Mouse (Mus musculus): Measurements from ENCODE around the gene AC109138.7.
A peak's percentile ranks its signal among the peaks of the same experiment; 100 is the strongest.

AC109138.7 gene

DNA sequence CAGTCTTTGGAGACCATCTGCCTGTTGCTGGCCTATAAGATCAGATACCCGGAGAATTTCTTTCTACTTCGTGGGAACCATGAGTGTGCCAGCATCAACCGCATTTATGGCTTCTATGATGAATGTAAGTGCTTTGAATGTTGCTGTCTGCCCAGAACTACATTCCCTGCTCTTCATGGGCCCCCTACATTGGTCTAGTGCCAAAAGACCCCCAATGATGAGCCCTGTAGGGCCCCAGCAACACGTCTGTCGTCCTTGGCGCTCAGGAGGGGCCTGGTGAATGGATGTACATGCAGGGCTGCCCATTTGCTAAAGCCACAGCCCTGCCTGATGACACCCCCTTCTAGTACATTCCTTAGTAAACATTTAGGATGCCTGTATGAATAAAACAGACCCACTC is 21.0 kb upstream of the AC109138.7 start:
- no peak for DNase-seq (ENCODE audit: low read depth)

GRCm38 (mm10) chr19:4194021-4194724 is 20.0 kb upstream of the AC109138.7 start:
- peak; percentile 89 for DNase-seq (ENCODE audit: low read depth)

DNA sequence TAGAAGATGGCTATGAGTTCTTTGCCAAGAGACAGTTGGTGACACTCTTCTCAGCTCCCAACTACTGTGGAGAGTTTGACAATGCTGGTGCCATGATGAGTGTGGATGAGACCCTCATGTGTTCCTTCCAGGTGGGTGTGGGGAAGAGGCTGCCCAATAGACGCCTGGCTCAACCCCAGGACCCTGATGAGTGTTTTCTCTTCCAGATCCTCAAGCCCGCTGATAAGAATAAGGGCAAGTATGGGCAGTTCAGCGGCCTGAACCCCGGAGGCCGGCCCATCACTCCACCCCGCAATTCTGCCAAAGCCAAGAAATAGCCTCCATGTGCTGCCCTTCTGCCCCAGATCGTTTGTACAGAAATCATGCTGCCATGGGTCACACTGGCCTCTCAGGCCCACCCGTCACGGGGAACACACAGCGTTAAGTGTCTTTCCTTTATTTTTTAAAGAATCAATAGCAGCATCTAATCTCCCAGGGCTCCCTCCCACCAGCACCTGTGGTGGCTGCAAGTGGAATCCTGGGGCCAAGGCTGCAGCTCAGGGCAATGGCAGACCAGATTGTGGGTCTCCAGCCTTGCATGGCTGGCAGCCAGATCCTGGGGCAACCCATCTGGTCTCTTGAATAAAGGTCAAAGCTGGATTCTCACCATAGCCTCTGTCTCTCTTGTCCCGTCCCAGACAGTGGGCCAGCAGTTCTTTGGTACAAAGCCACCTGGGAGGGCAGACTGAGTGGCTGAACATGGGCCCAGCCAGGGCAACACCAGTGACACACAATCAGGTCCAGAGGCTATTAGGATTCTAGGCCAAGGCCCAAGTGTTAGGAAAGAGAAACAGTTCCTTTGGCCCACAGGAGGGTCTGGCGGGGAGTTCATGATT is 19.1 kb upstream of the AC109138.7 start:
- no peak for DNase-seq (ENCODE audit: low read depth)

GRCm38 (mm10) chr19:4196048-4196447 is 18.1 kb upstream of the AC109138.7 start:
- DNase-seq (ENCODE audit: low read depth): no peak

DNA sequence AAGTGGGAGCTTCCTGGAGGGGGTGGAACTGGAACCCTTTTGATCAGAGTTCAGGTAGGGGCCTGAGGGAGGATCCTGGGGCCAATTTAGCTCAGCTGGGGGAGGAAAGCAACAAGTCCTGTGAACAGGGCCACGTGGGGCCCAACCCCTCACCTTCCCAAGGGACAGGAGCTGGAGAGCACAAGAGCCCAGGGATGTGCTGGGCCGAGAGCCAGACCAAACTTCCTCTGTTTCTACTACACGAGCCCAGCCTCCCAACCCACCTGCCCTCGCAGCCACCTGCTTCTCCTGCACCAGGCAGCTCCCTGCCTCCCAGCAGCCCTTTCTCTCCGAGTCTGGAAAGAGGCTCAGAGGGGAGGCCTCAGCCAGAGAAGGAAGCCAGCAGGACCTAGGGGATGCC is 17.6 kb upstream of the AC109138.7 start:
- no peak for DNase-seq (ENCODE audit: low read depth)

GRCm38 (mm10) chr19:4197180-4197579 is 17.0 kb upstream of the AC109138.7 start:
- no peak for DNase-seq (ENCODE audit: low read depth)

GRCm38 (mm10) chr19:4201291-4201909 is 12.8 kb upstream of the AC109138.7 start, which contains the start of gene Rad9a:
TSS of gene Rad9a (minus strand) at chr19:4201662.
- peak; percentile 100 for DNase-seq (ENCODE audit: low read depth)

DNA sequence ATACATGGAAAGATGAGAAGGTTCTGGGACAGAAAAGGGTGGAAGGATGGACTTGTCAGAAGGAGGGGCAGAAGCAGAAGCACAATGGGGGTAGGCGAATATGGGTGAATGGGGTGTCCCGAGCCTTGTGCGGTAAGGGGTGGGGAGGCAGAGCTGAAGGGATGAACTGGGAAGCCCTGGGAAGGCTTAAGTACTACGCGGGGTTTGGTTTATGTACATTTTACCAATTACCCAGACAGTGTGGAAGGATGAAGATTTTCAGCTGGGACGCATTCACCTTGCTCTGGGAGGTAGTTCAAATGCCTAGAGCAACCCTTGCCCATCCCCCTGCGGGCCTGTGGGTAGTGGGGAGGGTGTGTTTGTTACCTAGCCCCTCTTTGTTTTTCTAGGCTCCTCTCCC is 12.0 kb upstream of the AC109138.7 start:
- no peak for DNase-seq (ENCODE audit: low read depth)

DNA sequence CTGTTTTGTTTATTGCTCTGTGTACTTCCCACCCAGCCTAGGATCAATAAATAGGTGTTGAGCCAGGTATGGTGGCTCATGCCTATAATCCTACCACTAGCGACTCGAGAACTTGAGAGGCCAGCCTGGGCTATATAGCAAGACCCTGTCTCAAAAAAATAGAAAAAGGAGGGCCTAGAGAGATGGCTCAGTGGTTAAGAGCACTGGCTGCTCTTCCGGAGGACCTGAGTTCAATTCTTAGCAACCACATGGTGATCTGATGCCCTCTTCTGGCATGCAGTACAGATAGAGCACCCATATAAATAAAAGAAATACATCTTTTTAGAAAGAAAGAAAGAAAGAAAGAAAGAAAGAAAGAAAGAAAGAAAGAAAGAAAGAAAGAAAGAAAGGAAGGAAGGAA is 11.0 kb upstream of the AC109138.7 start:
- peak; percentile 76 for DNase-seq (ENCODE audit: low read depth)

DNA sequence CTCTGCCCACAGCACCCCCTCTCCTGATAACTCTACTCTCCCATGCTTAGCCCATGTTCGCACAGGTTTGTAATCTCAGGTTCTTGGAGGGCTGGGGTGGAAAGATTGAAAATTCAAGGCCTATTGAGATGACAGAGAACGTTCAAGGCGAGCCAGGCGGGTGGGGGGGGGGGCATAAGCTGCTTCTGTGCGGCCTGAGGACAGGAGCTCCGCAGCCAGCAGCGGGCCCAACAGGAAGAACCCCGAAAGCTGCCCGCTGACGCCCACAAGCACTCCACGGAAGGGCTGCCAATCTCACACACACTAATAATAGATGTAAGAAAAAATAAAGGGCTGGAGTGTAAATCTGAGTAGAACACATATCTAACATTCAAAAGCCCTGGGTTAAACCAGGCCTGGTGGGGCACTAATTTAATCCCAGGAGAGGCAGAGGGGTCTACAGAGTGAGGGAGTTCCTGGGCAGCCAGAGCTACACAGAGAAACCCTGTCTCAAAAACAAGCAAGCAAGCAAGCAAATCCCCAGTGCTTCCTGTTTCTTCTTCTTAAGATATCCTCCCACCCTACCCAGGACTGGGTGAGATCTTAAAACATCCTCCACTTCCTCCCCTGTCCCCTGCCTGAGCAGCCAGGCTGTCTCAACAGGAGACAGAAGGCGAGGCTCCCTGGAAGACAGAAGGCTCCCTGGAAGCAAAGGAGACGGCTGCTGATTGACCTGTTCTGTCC is 10.4 kb upstream of the AC109138.7 start:
- DNase-seq (ENCODE audit: low read depth): no peak

DNA sequence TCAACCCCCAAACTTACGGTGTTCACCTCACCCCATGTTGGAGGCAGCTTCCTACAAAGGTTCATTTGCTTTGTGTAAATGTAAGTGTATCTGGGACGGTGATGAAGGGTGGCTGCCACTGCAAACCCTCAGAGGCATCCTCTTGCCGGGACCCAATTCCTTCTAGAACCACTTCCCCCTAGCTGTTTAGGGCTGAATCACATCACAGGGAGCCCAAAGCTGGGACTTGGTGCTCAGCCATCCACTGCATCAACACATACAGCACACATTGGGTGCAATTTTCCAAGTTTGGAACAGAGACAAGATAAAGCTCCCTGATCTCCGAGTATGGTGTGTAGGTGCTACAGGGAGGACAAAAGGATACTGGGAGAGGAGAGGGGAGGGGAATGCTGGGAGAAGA is 9.3 kb upstream of the AC109138.7 start:
- DNase-seq (ENCODE audit: low read depth): no peak

DNA sequence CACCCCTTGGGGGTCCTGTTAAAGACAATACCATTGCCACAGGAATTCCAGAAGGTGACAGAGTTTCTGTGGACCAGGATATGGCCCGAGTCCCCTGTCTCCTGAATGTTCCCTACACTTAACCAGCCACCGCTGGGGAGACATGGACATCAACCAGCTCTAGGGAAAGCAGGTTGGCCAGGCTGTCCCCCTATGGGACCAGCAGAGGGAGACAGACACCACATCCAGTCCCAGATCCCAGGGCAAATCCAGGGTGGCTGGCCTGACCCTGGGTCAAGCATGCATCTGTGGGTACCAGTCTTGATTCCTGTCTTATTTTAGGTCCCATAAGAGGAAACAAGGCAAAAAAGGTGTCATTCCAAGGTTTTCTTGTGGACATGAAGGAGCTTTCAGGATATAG is 7.2 kb upstream of the AC109138.7 start:
- DNase-seq (ENCODE audit: low read depth): peak; percentile 79

DNA sequence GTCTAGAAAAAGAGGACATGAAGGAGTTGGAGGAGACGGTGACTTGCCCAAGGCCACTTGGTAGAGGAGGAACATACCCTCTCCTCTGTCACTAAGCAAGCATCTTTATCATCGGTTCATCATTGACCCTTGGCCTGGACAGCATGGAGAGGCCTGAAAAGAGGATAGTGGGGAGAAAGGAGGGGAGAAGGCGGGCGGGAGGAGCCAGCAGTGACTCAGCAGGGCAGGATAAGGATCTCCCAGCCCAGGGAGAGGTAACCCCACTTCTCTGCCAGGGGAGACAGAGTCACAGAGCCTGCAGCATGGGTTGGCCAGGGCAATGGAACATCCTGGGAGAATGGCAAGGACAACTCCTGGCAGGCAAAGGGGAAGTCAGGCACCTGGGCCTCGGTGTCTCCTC is 5.6 kb upstream of the AC109138.7 start:
- DNase-seq (ENCODE audit: low read depth): no peak

DNA sequence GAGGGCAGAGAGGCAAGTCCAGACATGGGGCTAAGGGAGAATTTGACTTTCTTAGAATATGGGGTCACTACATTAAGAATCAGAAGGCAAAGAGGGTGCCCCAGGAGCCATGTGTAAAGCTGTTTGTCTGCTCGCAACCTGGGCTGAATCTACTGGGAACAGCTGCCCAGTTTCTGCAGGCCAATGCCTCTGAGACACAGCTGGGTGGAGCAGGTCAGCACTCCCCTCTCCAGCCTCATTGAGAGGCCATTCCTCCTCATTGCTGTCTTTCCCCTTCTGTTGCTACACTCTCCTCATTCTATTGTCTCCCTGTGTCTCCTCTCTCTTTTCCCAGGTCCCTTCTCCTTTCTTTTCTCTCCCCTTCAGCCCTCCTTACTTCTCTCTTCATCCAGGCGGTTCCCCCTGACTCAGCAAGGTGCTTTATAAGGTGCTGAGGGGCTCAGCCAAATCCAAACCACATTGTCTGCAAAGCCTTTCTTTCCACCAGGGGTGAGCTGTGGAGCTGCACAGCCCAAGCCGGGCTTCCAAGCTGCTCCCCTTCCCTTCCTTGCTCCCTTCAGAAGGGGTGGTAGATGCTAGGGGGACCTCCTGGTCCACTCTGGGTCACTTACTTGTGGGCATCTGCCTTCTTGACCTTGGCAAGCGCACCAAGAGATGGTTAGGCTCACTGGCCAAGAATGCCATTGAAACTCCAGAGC is 2.1 kb upstream of the AC109138.7 start:
- no peak for DNase-seq (ENCODE audit: low read depth)

GRCm38 (mm10) chr19:4213524-4213974 is 608 bp upstream of the AC109138.7 start:
- peak; percentile 89 for DNase-seq (ENCODE audit: low read depth)

DNA sequence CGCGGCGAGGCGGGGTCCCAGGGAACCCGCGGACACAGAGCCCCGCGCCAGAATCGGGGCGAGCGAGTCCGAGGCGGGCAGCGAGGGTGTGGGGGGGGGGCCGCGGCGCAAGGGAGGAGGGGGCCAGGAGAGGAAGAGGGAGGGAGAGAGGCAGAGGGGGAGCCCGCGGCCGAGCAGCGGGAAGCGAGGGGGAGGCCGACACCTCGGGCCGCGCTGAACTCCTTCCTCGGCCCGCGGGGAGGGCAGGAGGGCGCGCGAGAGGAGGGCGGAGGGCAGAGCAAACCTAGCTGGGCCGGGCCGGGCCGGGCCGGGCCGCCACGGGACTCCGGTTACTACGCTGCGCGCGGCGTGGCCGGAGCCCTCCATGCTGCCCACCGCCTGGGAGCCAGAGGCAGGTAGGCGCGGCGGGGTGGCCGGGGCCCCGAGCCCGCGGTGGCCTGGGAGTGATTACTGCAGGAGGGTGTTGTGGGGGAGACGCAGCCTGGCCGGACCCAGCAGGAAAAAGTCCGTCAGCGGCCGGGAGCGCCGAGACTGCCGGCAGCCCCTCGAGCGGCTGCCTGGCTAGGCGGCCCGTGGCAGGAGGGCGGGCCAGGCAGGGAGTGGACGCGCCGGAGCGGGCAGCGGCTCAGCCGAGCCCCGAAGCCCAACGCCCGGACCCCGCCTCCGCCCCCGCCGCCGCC is 754 bp downstream of the AC109138.7 start:
- no peak for DNase-seq (ENCODE audit: low read depth)

- no peak for DNase-seq (ENCODE audit: low read depth)
Observed at GRCm38 (mm10) chr19:4215451-4215840, 1.3 kb downstream of the AC109138.7 start.

DNA sequence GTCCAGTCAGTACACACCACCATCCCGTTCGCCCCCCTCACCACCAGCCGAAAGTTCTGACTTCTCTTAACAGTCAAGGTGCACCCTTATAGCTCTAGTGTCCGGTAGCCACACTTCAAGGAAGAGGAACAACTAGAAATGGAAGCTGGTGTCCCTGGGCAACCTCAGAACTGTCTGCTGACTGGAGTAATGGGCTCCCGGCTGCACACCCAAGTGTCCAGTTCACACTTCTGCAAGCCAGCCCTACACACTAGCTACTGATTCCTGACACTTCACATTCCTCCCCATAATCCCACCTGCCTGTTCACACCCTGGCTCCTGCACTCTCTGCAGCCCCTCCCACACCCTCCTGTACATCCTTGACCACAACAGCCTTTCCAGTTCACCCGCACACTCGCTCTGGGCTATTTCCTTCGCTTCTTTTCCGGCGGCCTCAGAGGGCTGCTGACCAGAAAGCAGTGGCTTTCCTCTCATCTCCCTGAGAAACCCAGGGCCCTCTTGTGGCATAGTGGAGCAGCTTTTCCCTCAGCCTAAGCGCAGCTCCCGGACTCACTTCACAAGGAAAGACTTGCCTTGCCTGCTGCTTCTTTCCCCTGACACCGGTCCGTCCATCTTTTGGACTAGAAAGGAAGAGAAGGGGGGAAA is 2.0 kb downstream of the AC109138.7 start:
- peak; percentile 40 for DNase-seq (ENCODE audit: low read depth)

- DNase-seq (ENCODE audit: low read depth): no peak
Observed at GRCm38 (mm10) chr19:4217140-4217539, 3.0 kb downstream of the AC109138.7 start.

- no peak for DNase-seq (ENCODE audit: low read depth)
Observed at GRCm38 (mm10) chr19:4217855-4218254, 3.7 kb downstream of the AC109138.7 start.
